Mouse (Mus musculus) embryo, embryonic 11 days (tissue): ENCODE data around the gene Rabl2.

Source experiments
- DNase-seq: peaks from one replicate; pipeline ENCODE4 v3.0.0-alpha.2; 2015

Gene Rabl2

GRCm38 (mm10) chr15:89591723-89592455 lies at the start of gene Rabl2:
Gene Rabl2, minus strand, starts transcription at chr15:89591923.
- DNase-seq, result peak; percentile 93

DNA sequence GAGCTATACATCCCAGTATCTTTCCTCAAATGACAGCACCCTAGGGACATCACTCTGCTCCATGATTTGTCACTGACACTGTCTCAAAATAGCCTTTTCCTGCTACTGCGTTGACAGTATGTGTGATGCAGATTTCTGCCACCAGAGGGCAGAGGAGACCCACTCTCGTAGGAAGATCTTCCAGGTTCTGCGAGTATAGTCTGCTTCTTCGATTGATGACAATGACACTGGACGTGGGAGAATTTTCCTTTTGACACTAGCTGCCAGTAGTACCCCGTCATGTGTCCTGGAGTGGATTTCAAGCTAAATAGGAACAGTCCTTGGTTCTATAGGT lies 31.9 kb upstream of the Rabl2 start:
- DNase-seq, result peak; percentile 82

DNA sequence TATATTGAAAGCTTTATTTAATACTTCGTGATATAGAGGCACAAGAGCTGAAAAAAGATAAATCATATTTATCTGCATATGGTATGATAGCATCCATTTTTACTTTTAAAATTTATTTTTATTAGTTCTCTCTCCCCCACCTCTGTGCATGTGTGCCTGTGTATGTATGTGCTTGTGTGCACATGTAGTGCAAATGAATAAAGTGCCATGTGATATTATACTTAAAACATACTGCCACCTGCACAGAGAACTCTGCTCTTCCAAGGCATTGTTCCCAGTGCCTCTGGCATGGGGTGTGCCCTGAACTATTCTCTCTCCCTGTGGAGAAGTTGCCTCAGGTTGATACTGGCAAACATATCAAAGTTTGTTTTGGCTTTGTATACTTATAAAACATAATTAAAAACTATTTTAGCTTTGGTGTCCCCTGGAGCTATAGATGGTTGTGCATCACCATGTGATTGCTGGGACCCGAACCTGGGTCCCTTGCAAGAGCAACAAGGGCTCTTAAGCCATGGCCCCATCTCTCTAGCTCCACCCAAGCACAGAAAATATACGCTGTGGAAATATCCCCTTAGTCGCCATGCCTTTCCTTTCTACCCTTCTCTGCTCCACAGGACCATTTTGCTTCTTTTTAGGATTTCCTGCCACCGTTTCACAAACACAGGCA lies 31.4 kb upstream of the Rabl2 start:
- DNase-seq, result no peak

- DNase-seq, result peak; percentile 58
Observed at GRCm38 (mm10) chr15:89622312-89622958, 30.7 kb upstream of the Rabl2 start.

DNA sequence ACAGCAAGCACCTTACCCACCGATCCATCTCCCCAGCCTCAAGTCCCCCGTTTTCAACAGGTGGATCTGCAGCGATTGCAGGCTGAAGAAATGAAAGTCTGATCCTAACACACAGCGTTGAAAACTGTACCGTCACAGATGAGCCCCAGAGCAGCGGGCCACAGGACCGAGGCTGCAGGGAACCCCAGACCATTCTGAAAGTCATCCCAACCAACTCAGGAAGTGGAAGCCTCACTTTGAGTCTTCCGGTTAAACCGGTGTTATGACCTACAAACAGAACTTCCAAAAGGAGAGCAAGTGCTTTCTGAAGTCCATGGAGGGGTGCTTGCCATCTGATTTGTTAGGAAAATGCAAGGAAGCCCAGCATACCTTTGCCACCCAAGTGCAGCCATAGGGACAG lies 16.2 kb upstream of the Rabl2 start:
- DNase-seq, result no peak

GRCm38 (mm10) chr15:89607480-89607879 lies 15.8 kb upstream of the Rabl2 start:
- DNase-seq, result no peak

DNA sequence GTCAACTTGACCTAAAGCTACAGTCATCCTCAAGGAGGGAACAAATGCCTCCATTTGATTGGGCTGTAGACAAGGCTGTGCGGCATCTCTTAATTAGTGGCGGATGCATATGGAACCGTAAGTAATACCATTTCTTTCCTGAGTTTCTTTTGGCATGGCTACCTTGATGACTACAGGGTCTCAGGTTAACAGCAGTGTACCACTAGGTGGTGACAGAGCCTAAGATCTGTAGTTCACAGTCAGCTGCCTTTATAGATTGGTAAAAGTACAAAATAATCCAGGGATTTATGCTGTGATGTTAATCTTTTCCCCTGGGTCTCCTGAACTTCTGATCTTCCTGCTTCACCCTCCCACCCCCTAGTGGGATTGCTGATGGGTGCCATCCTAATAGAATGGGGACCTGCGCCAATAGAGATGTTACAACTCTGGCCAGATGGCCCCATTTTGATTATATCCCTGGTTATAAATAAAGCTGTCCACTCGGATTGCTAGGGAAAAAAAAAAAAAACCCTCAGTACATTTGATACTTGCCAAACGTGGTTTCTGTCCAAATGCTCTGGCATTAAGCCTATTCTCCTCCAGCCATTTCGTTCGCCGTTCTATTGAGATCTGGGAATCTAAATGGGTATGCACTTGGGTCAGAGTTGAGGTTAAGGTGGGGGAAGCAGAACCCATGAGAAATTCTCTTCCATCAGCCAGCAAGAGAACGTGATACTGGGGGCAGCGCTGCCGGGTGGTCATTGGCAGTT lies 14.3 kb upstream of the Rabl2 start:
- DNase-seq, result no peak

DNA sequence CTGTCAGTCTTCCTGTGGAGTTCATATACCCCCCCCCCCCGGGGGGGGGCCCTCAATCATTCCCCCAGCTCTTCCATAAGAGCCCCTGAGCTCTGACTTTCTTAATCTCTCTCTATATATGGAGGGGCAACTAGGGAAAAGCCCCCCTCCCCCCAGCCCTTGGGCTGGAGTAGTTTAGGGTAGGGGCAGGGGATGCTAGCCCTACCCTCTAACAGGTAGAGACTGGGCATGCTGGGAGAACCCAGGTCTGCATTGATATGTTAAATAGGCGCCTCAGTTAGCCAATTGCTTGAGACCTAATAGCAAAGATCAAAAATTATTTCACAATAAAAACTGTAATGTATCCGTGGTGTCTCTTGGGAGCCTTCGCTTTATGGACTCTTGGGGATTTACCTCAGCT lies 825 bp upstream of the Rabl2 start:
- DNase-seq, result no peak

DNA sequence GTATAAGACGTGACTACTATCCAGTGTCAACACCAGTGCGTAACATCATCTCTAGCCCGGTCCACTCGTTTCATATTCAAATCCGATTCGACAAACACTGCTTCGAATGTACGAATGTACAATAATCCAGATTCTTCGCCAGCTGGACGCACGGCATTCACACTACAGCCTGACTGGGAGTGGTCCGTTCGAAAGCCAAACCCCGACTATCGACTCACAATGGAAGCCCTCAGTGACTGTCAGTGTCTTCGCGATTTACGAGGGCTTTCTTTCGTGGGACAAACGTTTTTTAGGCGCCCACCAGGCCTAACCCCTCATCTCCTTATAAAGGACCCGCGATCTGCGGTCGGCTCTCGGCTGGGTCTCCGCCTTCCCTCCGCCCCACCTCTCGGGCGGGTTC lies 406 bp downstream of the Rabl2 start:
- DNase-seq, result no peak

- DNase-seq, result no peak
Observed at GRCm38 (mm10) chr15:89589146-89589545, 2.6 kb downstream of the Rabl2 start.

GRCm38 (mm10) chr15:89585631-89586030 lies 6.1 kb downstream of the Rabl2 start:
- no peak for DNase-seq

- no peak for DNase-seq
Observed at GRCm38 (mm10) chr15:89585101-89585500, 6.6 kb downstream of the Rabl2 start.

DNA sequence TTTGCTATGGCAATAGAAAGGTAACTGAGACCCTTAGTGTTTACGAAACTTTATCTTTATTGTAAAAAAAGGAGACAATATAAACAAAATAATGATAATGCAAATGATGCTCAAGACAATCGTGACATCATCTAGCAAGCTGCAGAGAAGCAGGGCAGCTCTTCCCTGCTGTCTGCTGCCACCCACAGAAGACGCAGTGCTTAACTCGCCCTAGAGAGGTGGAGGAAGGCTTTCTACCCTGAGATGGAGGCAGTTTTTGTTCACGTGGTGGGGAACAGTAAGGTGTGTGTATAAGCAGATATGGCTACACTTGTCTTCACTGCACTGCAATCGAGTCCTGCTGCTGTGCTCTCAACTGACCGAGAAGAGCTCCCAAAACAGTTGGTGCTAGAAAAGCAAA lies 9.2 kb downstream of the Rabl2 start:
- DNase-seq, result no peak

DNA sequence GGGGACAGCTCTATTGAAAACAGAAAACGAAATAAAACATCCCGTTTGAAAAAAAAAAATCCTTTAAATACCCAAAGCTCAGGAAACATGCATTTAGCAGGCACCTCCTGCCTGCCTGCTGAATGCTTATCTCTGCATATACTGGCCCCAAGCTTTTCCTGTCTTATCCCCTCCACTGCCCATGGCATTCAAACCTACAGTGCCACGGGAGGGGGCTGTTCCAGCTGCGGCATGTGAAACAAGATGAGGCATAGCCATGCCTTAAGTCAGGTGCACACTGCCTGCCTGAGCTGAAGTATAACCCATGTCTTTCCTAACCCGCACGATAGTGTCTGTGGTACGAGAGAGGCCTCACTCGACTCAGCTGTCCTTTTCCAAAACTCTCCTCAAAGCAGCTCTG lies 19.6 kb downstream of the Rabl2 start:
- no peak for DNase-seq

DNA sequence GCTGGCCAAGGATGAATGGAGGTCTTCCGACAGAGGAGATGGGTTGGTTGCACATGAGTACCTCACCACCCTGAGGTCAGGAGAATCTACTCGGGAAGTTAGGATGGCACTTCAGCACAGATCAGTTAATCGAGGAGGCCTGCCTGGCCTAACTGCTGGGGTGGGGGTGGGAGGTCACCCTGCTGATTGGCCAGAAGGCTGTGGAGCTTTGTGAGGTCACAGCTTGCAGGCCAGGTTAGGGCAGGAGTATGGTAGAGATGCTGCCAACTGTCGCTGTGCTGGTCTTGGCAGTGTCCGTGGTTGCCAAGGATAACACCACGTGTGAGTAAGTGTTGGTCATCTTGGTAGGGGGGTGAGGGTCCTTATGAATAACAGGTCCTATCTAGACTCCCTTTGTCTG lies 23.6 kb downstream of the Rabl2 start, which contains the start of gene Acr:
TSS of gene Acr (plus strand) at position 213 of the 400 bp plus-strand sequence.
- DNase-seq, result no peak

GRCm38 (mm10) chr15:89559202-89559731 lies 32.5 kb downstream of the Rabl2 start:
- no peak for DNase-seq

DNA sequence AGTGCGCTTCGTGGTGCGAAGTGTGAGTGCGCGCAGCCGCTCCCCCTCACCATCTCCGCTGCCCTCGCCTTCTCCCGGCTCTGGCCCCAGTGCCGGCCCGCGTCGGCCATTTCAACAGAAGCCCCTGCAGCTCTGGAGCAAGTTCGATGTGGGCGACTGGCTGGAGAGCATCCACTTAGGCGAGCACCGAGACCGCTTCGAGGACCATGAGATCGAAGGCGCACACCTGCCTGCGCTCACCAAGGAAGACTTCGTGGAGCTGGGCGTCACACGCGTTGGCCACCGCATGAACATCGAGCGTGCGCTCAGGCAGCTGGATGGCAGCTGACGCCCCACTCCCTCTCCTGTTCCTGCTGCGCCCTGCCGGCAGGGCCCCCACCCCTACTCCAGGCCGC lies 33.7 kb downstream of the Rabl2 start:
- peak; percentile 29 for DNase-seq

DNA sequence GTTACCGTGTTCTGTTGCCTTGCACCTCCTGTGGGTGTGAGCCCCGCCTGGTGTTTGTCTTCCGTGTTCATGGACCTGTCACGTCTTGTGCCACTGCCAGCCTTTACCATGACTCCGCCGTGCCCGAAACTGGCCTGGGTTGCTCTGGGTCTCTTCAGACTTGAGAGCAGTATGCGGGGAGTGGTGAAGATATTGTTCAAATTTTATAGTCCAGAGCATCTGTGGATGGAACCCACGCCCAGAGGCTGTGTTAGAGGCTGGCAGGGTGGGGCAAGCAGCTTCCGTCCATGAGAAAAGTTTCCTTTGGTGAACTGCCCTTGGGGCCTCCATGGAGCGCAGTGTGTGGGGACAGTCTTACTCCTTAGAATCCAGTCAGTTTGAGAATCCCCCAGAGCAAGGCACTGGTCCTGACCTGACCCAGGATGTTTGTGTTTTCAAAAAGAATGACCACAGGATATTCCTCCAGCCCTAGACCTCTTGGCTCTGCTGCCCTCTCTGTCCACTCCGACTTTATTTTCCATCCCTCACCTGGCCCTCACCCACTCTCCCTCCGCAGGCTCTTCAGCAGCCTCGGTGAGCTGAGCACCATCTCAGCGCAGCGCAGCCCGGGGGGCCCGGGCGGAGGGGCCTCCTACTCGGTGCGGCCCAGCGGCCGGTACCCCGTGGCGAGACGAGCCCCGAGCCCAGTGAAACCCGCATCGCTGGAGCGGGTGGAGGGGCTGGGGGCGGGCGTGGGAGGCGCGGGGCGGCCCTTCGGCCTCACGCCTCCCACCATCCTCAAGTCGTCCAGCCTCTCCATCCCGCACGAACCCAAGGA lies 34.3 kb downstream of the Rabl2 start:
- DNase-seq, result peak; percentile 10

DNA sequence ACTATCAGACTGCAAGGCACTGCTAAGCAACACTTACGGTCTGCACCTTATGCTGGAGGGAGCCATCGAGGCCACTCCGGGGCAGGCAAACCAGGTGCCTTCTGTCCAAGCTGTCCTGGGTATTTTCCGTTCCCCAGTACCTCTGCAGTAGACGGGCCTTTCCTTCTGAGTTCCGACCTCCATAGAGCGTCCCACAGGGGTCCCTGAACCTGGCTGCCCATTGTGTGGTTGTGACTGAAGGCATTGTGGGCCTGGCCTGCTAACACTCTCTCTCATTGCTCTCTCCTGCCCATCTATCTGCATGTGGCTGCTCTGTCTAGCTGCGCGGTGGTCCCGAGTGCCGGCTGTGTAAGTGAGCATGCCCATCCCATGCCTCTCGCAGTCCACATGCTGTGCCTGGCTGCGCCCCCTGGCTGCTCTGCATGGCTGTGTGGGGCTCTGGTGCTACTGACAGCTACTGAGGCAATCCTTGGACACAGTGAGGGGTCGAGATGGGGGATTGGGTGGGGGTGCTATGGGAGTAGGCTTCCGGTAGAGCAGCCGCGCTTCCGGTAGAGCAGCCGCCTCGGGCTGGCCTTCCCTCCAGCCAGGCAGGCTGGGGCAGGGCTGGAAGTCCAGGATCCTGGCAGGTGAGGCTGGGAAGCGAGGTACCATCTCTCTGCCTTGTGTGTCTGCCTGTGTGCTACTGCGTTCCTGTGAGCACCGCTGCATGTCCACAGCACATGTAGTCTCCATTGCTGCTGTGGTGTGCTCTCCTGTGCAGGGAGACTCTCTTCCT lies 35.1 kb downstream of the Rabl2 start:
- DNase-seq, result peak; percentile 66

DNA sequence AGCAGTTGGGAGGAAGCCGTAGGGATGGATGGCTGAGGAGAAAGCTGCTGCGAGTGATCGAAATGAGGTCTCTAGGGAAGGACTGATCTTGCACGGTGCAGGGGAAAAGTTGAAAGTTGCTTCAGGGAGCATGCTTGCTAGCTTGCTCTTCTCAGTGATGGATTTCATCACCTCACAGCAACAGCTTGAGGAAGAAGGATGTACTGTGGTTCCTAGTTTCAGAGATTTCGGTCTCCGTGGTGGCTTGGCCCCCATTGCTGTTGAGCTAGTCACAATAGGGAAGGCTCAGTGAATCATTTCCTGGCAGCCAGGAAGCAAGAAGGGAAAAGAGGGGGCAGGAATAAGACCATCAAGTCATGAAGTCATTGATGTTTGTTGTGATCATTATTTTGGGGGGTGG lies 36.1 kb downstream of the Rabl2 start:
- DNase-seq, result no peak

DNA sequence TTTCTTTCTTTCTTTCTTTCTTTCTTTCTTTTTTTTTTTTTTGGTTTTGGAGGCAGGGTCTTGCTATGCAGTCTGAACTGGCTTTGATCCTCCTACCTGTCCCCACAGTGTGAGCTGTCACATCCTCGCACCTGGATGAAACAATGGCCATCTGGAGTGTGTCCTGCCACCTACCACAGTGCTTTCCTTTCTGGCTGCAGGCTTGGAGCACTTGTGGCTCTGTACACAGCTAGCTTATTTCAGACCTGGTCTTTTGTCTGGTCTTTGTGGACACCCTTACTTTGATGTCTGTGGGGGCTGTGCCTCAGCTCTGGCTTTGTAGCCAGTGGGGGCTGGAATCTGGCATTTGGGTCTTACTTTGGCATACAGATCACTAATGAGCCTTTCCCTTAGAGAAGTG lies 40.0 kb downstream of the Rabl2 start:
- DNase-seq, result no peak

- no peak for DNase-seq
Observed at GRCm38 (mm10) chr15:89550506-89550905, 41.2 kb downstream of the Rabl2 start.
